Mouse (Mus musculus) heart, embryonic 12.5 days (tissue): ENCODE results near the gene Gm20920. TPM values are rescaled to one million over a fixed set of nuclear protein-coding genes. Genes with fewer than 3 reads are reported as not detected.
"Not testable (repeated sequence)": the region's sequence is repeated elsewhere in the genome, so short reads cannot be mapped to it uniquely, and the experiment has no call there.

Source experiments
- ATAC-seq: fragments of 200-750 bp; cut with Nextera tagmentation; 2 replicates; pipeline ENCODE4 v1.8.0; 2017; ENCODE audit warnings: moderate TSS enrichment, moderate library complexity; ENCODE audit not compliant: insufficient number of reproducible peaks, low FRiP score
- H3K27ac ChIP-seq: fragments of 300-500 bp; sonication (generic); 2 replicates; pipeline ENCODE4 v1.5.1; 2016; ENCODE audit warnings: mild to moderate bottlenecking, moderate library complexity; ENCODE audit not compliant: poor library complexity, severe bottlenecking
- H3K27me3 ChIP-seq: fragments of 300-500 bp; sonication (generic); replicated peaks from 2 replicates; pipeline ENCODE4 v1.6.1; 2016; ENCODE audit warnings: mild to moderate bottlenecking, moderate library complexity
- H3K36me3 ChIP-seq: fragments of 300-500 bp; sonication (generic); 2 replicates; pipeline ENCODE4 v1.6.1; 2016; ENCODE audit warnings: mild to moderate bottlenecking, moderate library complexity
- H3K4me1 ChIP-seq: fragments of 300-500 bp; sonication (generic); replicated peaks from 2 replicates; pipeline ENCODE4 v1.6.1; 2016; ENCODE audit warnings: mild to moderate bottlenecking
- H3K4me2 ChIP-seq: fragments of 300-500 bp; sonication (generic); 2 replicates; pipeline ENCODE4 v1.6.1; 2016; ENCODE audit warnings: mild to moderate bottlenecking, moderate library complexity
- H3K4me3 ChIP-seq: fragments of 300-500 bp; sonication (generic); 2 replicates; pipeline ENCODE4 v1.5.1; 2016; ENCODE audit warnings: mild to moderate bottlenecking
- H3K9ac ChIP-seq: fragments of 300-500 bp; sonication (generic); 2 replicates; pipeline ENCODE4 v1.6.1; 2016; ENCODE audit warnings: mild to moderate bottlenecking, moderate library complexity
- H3K9me3 ChIP-seq: fragments of 300-500 bp; sonication (generic); replicated peaks from 2 replicates; pipeline ENCODE4 v1.6.1; 2016; ENCODE audit warnings: mild to moderate bottlenecking, moderate library complexity
- WGBS: fragments of 180-500 bp; shearing (Covaris S2); methylation state at CpG from one replicate; pipeline ENCODE4 v1.1.7; 2016; 5-methylcytosine and 5-hydroxymethylcytosine counted together
- polyA plus RNA-seq: library from polyadenylated mRNA; unstranded; fragments of >200 nt; fragmentation: Nextera tagmentation; extraction: Ambion mirVana; gene quantifications from 2 replicates; pipeline ENCODE4 v1.2.1, GENCODE M21; 2016

The Gm20920 gene
- polyA plus RNA-seq: not detected in 2 replicates

- not testable (repeated sequence) for H3K4me1 ChIP-seq, H3K9ac ChIP-seq, H3K27me3 ChIP-seq, H3K36me3 ChIP-seq, ATAC-seq, H3K9me3 ChIP-seq, H3K27ac ChIP-seq, H3K4me3 ChIP-seq, H3K4me2 ChIP-seq
- no CpG with 5 or more reads among the region's 6 CpGs for WGBS
Measured at GRCm38 (mm10) chrY:51851820-51852219, at the start of gene Gm20920. Gm20920 (plus strand) TSS chrY:51852120.
